Mouse (Mus musculus) cerebellum, adult 9-10 months (tissue): Measurements from ENCODE around the gene Rxra.

Experiments
- DNase-seq: peaks from one replicate; pipeline ENCODE4 v3.0.0; 2022

Gene Rxra

GRCm38 (mm10) chr2:27676106-27676477, at the start of gene Rxra:
TSS of gene Rxra (plus strand) at chr2:27676440.
- DNase-seq, result no peak

GRCm38 (mm10) chr2:27626604-27627003, 49.6 kb upstream of the Rxra start:
- DNase-seq, result no peak

DNA sequence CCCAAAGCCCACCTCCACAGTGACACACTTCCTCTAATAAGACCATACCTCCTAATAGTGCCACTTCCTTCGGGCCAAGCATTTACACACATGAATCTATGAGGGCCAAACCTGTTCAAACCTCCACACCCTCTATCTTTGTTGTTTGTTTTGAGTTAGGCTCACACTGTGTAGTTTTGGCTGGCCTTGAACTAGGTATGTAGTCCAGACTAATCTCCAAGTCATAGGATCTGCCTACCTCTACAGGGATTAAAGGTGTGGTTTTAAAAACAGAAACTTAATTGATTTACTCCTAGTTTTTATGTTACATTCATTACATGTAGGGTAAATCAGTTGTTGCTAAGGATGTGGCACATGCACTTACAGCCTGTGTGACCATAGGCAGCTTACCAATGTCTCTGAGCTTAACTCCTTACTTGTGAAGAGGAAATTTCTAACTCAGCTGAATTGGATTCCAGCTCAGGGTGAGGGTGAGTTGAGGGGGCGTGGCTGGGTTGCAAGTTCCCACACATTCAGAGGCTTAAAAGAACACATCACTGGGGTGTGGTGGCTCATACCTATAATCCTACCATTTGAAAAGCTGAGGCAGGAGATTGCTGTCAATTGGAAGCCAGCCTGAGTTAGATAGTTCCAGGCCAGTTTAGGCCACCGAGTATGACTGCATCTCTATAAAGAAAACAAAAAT, 45.5 kb upstream of the Rxra start:
- no peak for DNase-seq

DNA sequence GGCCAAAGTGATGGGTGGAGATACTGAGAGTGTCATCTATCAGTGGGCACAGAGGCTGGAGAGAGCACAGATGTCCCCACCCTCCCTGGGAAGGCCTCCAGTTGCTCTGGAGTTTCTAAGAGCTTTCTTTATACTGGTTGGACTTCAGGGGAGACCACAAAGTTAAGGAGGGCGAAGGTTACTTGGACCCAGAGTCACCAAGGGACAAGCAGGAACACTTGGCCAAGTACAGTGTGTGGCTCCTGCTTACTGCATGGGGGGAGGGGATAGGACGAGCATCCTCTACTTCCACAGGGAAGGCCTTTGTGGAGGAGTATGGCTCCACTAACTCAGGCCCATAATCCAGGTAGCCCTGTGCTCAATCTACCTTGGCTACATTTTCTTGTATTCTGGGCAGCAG, 42.8 kb upstream of the Rxra start:
- no peak for DNase-seq

- no peak for DNase-seq
Measured at GRCm38 (mm10) chr2:27634018-27634417, 42.2 kb upstream of the Rxra start.

DNA sequence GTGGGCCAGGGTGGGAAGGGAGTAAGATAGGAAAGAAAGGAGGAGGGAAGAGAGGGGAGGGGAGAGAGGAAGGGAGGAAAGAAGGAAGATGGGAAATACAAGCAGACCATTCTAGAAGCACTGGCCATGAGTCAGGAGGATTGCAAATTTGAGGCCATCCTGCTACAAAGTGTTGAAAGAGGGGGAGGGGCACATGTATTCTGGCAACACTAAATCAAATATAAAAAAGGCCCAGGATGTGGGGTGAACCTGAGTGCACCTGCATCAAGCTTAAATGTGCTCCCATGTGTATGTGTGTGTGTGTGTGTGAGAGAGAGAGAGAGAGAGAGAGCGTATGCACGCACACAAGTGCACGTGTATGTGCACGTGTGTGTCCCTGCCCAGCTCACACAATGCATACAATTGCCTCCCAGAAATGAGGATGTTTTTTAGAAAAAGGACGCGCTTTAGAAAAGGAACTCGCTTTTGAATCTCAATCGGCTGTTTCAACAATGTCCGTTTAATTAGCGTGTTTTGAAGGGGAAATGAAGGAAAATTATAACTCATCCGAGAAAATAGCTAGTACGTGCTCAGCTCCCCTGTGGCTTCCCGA, 41.0 kb upstream of the Rxra start:
- no peak for DNase-seq

DNA sequence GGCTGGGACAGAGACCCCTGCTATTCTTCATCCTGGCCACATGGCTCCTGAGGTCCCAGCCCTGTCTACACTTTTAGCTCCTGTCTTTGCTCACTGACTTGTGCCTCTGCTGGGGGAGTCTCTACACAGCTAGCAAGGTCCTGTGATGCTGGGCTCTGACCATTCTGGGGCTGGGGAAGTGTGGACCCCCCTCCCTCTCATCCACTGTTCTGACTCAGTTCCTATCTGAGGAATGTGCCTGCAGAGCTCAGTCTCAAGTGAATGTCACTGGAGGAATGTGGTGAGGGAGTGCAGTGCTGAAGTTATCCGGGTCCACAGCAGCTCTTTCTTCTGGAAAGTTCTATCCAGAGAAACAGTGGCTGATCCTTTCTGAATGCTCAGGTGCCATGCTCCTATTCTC, 39.4 kb upstream of the Rxra start:
- DNase-seq, result no peak

DNA sequence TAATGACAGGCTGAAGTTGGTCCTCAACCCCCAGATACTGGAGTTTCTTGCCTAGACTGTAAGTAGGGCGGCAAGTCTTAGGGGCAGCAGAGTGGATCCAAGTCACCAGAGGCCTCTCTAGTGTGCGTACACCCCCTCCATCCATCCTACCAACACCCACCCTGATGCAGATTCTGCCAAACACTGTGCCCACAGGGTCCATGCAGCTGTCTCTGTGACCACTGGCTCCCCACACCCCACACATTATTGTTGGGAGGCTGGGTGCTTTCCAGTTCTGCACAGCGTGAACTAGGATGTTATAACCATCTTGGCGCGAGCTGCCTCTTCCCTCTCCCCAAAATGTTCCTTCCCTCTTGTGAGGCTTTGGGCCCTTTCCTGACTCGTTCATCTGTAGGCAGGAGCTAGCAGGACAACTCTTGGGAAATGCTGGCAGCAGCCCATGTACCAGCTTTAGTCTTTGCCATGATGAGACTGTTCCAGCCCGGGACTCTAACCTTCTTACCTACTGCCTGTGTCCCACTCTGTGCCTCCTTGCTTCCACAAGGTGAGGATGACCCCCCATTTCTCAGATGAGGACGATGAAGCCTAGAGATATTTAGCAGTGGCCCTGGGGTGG, 38.9 kb upstream of the Rxra start:
- DNase-seq, result no peak

DNA sequence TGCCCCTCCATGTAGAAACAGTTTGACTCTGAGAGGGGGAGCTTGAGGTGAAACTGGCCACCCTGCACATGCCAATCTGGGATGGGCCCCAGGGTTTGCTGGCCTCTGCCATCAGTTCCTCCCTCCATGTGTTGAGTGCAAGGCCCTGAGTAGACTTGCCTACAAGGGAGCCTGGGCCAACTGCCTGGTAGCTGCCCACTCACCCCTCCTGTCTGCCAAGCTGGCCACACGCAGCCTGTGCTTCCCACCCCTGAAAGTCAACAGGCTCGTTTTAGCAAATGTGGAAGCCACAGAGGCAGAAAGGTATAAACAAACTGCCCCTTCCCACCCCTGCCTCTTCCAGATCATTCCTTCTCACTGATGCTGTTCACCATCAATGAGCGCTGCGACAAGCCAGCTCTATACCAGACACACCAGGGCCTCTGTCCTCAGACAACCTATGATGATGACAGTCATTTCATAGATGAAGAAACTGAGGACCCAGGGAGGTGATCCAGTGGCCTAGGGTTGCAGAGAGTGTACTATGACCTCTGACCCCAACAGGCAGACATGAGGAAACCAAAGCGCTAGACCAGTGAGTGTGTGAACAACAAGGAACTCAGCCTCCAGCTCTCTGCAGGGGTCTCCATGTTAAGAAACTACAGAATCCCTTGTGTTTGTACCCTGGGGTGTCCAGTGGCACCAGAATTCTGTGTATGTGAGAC, 36.5 kb upstream of the Rxra start:
- no peak for DNase-seq

GRCm38 (mm10) chr2:27640900-27641479, 35.2 kb upstream of the Rxra start:
- no peak for DNase-seq

GRCm38 (mm10) chr2:27644547-27645120, 31.6 kb upstream of the Rxra start:
- DNase-seq, result no peak

DNA sequence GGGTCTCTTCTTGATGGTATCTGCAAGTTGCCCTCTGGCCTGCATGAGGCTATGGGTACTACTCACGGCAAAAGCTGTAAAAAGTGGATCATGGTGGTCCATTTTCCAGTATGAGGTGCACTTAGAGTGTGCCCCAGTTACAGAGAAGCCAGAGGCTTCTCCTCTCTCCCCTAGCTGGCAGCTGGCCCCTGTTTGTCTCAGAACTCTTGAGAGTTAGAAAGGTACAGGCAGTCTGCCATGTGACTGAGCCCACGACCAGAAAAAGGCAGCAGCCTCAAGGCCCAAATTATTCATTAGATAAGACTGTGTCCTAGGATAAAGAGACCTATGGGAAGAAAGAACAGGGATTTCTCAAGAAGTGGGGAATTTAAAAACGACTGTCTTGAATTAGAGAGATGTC, 30.8 kb upstream of the Rxra start:
- no peak for DNase-seq

DNA sequence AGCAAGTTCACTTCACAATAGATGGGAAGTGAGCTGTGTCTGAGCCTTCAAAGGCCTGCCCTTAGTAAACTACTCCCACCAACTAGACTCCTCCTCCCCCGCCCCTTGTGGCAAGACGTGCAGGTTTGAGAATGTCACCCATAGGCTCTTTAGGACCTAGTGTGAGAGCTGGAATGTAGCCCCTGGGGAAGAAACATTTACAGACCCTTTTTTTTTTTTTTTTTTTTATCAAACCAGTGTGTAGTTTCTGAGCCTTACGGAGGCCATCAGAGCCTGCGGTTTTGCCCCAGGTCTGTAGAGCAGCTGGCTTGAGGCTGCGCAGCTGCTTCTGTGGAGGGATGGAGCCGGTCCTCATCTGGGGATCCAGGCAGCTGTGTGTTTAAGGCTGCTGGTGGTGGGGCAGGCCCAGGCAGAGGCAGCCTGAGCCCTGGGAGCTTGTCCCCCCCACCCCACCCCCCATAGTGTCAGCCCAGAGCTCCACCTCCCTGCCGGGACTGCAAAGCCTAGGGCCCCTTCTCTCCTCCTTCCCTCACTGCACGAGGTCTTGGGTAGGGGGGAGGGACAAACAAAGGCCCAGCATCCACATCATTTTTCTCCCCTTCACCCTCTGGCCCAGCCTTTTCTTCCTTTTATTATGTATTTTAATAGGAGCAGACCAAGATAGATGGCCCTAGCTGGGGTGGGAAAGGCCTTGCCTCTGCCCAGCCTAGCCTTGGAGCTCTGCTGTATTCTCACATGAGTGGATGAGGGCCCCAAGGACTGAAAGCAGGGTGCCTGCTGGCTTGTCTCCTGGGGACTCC, 26.2 kb upstream of the Rxra start:
- DNase-seq, result no peak

DNA sequence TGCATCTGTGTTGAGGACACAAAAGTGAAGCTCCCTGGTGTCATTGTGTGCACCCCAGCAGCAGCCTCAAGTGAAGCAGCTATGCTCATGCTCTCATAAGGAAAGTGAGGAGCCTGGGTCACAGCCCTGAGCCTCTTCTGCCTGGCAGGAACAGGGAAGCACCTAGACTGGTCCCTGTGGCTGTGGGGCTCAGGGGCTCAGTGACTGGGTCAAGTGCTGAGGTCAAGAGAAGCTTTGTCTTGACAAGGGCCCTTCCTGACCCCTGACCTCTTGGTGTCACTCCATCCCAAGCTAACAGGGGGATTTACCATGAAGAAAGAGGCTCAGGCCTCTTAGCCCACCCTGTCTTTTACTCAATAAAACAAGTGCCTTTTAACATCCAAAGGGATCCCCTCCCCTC, 25.2 kb upstream of the Rxra start:
- no peak for DNase-seq

DNA sequence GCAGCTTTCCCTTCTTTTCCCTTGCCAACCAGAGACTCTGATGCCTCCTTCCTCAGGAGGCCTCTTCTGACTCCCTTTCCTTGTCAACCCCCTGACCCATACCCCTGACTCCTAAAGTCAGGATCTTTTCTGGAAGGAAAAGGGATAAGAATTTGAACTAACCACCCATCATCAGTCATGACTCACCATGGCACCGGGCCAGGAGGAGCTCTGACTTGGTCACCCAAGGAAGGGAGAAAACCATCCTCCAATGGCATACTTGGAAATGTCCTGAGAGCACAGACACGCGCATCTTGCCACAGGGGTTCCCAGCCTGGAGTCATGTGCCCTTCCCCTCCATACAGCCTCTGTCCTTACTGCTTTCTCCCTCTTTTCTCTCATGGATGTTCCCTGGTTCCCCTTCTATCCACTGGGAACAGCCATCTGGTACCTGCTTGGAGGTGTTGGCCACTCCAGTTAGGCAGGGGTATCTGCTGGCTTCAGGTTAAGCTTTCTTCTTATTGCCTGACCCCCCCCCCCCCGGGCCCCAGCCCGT, 22.7 kb upstream of the Rxra start:
- DNase-seq, result no peak

DNA sequence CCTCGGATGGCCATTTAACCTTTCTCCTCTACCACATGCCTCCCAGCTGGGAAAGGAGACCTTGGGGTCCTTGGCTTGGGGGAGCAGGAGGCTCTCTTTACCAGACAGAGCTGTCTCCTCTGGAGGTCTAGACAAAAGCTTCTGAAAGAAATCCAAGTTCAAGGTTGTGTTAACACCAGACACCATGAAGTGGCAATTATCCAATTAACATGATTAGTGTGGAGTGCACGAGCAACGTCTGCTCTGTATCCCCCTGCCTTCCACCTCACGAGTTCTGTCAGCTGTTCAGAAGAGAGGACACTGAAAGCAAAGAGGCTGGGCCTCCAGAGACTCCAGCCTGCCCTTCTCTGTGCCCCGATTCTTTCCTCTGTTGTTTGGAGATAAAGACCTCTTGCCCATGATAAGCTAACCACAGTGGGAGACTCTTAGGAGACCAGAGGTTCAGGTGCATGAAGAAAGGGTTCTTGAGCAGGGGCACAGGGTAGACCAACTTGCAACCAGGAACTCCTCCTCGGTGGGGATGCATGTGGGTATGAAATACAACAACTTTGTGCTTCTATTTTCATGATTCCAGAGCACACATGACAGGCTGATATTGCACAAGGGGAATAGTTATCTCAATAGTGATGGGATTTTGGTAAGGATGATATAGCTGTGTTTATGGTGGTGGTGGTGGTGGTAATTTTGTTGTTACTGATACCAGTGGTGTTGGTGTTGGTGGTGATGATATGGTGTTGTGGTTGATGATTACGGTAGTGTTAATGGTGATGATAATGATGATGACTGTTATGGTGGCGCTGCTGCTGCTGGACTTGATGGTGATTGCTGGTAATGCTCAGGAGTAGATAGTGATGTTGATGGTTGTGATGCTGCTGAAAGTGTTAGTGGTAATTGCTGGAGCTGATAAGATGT, 21.7 kb upstream of the Rxra start:
- no peak for DNase-seq

GRCm38 (mm10) chr2:27656576-27656975, 19.7 kb upstream of the Rxra start:
- DNase-seq, result no peak

DNA sequence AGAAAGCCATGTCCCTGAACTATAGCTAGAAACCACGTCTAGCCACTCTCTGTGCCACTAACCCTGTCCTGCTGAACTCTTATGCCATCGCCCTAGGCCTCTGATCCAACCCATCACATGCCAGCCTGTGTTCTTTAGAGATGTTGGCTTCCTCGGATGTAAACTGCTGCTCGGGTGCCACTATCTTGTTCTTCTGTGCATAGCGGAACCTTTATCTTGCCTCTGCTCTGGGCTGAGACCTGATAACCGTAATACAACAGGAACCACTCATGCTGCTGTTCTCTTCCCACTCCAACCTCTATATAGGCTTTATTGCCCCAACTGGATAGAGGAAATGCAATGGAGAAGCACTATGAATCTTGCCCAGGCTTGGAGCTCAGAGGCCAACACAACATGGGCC, 11.0 kb upstream of the Rxra start:
- no peak for DNase-seq

GRCm38 (mm10) chr2:27666719-27667118, 9.5 kb upstream of the Rxra start:
- DNase-seq, result no peak

DNA sequence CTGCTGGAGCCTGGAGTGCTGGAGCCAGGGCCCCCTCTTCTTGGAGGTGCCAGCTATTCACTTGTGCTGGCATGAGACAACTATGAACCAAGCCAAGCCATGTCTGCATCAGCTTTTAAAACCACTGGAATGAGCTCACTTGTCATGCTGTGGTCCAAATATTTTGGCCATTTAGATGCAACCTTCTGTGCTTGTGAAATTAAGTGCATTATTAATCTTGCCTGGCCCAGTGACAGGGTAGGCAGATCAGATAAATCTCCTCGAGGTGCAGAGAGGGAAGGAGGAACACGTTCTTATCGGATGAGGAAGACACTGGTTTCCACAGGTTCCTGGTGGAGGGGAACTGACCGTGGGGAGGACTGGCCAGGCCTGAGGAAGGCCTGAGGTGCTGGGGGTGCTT, 8.6 kb upstream of the Rxra start:
- no peak for DNase-seq

GRCm38 (mm10) chr2:27670746-27671145, 5.5 kb upstream of the Rxra start:
- no peak for DNase-seq
